Mouse (Mus musculus): Measurements from ENCODE around the gene Klhl21. TPM values are rescaled to one million over a fixed set of nuclear protein-coding genes. Genes with fewer than 3 reads are reported as not detected.

Klhl21 gene
- 4.4 and 7.1 TPM in 2 replicates for polyA plus RNA-seq (2012; ENCODE audit: insufficient read depth, low replicate concordance)

DNA sequence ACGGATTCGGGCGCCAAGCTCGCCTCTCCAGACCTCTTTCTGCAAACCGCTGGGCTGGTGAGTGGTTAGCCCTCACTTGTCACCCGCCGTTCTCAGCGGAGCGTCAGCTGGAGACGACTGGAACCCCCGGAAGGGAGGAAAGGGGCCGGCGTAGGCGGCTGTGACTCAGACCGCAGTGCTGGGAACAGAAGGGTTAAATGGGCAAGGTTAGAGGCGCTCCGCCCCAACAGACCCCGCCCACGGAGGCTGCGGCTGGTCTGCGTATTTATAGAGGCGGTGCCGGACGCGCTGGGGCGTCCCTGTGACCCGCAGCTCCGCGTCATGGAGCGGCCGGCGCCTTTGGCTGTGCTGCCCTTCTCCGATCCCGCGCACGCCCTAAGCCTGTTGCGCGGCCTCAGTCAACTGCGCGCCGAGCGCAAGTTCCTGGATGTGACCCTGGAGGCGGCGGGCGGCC lies at the start of gene Klhl21:
Gene Klhl21, plus strand, starts transcription at position 182 of the 454 bp plus-strand sequence.
- Histone ChIP-seq H3K4me3 (replicated peaks) (peak within 1 kb of the TSS; percentile 94), H3K36me3 (replicated peaks; ENCODE audit: low read length) (peaks cover 31% of the 10 kb centered on the region), H3K9me3 (no peaks in the 10 kb centered on the region), H3K4me1 (peaks cover 74% of the 10 kb centered on the region), H3K27me3 (replicated peaks) (peaks cover 3% of the 10 kb centered on the region)
- no peak for TF ChIP-seq GATA1 (IDR thresholded peaks at IDR 0.05; ENCODE audit: borderline replicate concordance, low read length)
- no peak for TF ChIP-seq FLI1 (IDR thresholded peaks at IDR 0.05; ENCODE audit: low read length)

GRCm38 (mm10) chr4:151959849-151960512 lies 48.6 kb upstream of the Klhl21 start:
- peaks cover 6% of the 10 kb centered on the region; the same call in 1 of the 2 replicates for H3K9me3 ChIP-seq
- H3K4me3 ChIP-seq (replicated peaks), result peak overlapping the region; percentile 81
- peaks cover 81% of the 10 kb centered on the region for H3K36me3 ChIP-seq (replicated peaks; ENCODE audit: low read length)
- H3K4me1 ChIP-seq, result peaks cover 78% of the 10 kb centered on the region
- TF ChIP-seq FLI1 (IDR thresholded peaks at IDR 0.05; ENCODE audit: low read length) (no peak), GATA1 (IDR thresholded peaks at IDR 0.05; ENCODE audit: borderline replicate concordance, low read length) (no peak)
- no peaks in the 10 kb centered on the region for H3K27me3 ChIP-seq (replicated peaks)

DNA sequence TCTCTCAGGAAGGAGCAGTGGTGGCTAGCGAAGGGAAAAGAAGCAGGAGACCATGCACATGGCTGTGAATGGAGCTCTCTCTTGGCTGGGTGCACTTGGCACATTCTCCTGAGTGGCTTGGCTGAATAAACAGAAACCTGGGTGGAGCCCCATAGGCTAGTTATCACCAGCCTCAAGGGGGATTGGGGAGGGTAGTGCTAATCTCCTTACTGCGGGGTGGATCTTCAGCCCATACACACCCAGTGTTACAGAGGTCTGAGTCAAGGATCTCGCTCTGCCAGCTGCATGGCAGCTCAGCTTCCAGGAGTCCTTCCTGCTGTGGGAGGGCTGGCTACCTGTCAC lies 48.1 kb upstream of the Klhl21 start:
- TF ChIP-seq FLI1 (IDR thresholded peaks at IDR 0.05; ENCODE audit: low read length) (no peak), GATA1 (IDR thresholded peaks at IDR 0.05; ENCODE audit: borderline replicate concordance, low read length) (no peak; the same call in 2 of the 3 replicates)
- Histone ChIP-seq H3K4me1 (peaks cover 78% of the 10 kb centered on the region), H3K4me3 (replicated peaks) (peak overlapping the region; percentile 81), H3K9me3 (peaks cover 6% of the 10 kb centered on the region; the same call in 1 of the 2 replicates), H3K27me3 (replicated peaks) (no peaks in the 10 kb centered on the region), H3K36me3 (replicated peaks; ENCODE audit: low read length) (peaks cover 83% of the 10 kb centered on the region)

- H3K4me1 ChIP-seq, result peaks cover 60% of the 10 kb centered on the region
- peak overlapping the region; percentile 9 for H3K4me3 ChIP-seq (replicated peaks)
Observed at GRCm38 (mm10) chr4:151962817-151963216, 45.8 kb upstream of the Klhl21 start.

GRCm38 (mm10) chr4:151968204-151968921 lies 40.2 kb upstream of the Klhl21 start:
- no peaks in the 10 kb centered on the region for H3K27me3 ChIP-seq (replicated peaks)
- H3K4me3 ChIP-seq (replicated peaks), result no peak overlapping the region
- peaks cover 6% of the 10 kb centered on the region; the same call in 1 of the 2 replicates for H3K9me3 ChIP-seq
- H3K4me1 ChIP-seq, result peaks cover 9% of the 10 kb centered on the region
- peaks cover 87% of the 10 kb centered on the region for H3K36me3 ChIP-seq (replicated peaks; ENCODE audit: low read length)
- TF ChIP-seq GATA1 (IDR thresholded peaks at IDR 0.05; ENCODE audit: borderline replicate concordance, low read length) (no peak), FLI1 (IDR thresholded peaks at IDR 0.05; ENCODE audit: low read length) (no peak)

More at GRCm38 (mm10) chr4:151962817-151963216, 45.8 kb upstream of the Klhl21 start:
- no peak for TF ChIP-seq GATA1 (IDR thresholded peaks at IDR 0.05; ENCODE audit: borderline replicate concordance, low read length)
- H3K36me3 ChIP-seq (replicated peaks; ENCODE audit: low read length), result peaks cover 80% of the 10 kb centered on the region
- peaks cover 6% of the 10 kb centered on the region; the same call in 1 of the 2 replicates for H3K9me3 ChIP-seq
- no peaks in the 10 kb centered on the region for H3K27me3 ChIP-seq (replicated peaks)

DNA sequence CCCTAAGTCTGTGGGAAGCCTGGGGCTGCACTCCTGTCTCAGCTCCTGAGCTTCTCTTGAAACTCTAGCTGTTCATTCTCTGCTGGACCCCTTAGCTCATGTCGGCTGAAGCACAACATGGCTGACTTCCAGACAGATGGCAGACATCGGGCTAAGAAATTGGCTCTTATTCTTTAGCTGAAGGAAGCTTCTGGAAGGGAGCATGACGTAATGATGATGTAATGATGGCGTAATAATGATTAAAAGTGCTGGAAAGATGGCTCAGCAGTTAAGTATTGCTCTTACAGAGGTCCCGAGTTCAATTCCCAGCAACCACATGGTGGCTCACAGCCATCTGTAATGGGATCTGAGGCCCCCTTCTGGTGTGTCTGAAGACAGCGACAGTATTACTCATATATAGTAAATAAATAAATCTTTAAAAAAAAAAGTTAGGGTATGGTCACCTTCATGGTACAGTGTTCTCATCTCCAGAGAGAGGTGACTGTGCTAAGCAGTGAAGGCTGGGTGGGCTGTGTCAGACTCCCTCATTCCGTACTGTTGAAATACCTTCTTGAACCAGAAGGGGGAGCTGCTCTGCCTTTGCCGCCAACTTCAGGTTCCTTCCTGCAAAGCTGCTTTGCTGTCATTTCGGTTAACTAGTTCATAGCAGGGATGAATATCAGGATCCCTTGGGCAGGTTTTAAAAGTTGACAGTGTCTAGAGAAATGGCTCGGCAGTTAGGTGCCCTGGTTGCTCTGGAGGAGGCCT lies 36.2 kb upstream of the Klhl21 start:
- no peak overlapping the region for H3K4me3 ChIP-seq (replicated peaks)
- peaks cover 5% of the 10 kb centered on the region for H3K4me1 ChIP-seq
- H3K9me3 ChIP-seq, result no peaks in the 10 kb centered on the region
- no peak for TF ChIP-seq GATA1 (IDR thresholded peaks at IDR 0.05; ENCODE audit: borderline replicate concordance, low read length)
- no peak for TF ChIP-seq FLI1 (IDR thresholded peaks at IDR 0.05; ENCODE audit: low read length)
- no peaks in the 10 kb centered on the region for H3K27me3 ChIP-seq (replicated peaks)
- peaks cover 91% of the 10 kb centered on the region for H3K36me3 ChIP-seq (replicated peaks; ENCODE audit: low read length)

DNA sequence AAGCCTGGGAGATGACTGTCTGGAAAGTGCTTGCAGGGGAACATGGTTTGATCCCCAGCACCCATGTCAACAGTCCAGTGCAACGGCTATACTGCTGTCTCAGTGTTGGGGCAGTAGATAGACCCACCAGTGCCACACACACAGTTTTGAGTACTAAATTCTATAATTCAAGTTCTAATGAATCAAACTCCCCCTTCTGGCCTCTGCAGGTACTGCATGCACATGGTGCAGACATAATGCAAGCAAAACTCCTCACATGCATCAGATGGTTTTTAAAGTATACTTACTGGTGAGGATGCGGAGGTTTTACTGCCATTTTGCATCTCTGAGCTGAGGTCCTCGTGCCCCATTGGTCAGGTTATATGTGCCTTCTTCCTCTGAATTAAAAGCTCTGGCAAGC lies 33.2 kb upstream of the Klhl21 start:
- Histone ChIP-seq H3K4me1 (peaks cover 14% of the 10 kb centered on the region), H3K9me3 (no peaks in the 10 kb centered on the region), H3K27me3 (replicated peaks) (no peaks in the 10 kb centered on the region), H3K36me3 (replicated peaks; ENCODE audit: low read length) (peaks cover 91% of the 10 kb centered on the region), H3K4me3 (replicated peaks) (no peak overlapping the region)
- TF ChIP-seq GATA1 (IDR thresholded peaks at IDR 0.05; ENCODE audit: borderline replicate concordance, low read length) (no peak), FLI1 (IDR thresholded peaks at IDR 0.05; ENCODE audit: low read length) (no peak)

GRCm38 (mm10) chr4:151977748-151978147 lies 30.9 kb upstream of the Klhl21 start:
- Histone ChIP-seq H3K27me3 (replicated peaks) (no peaks in the 10 kb centered on the region), H3K36me3 (replicated peaks; ENCODE audit: low read length) (peaks cover 94% of the 10 kb centered on the region), H3K4me1 (peaks cover 20% of the 10 kb centered on the region), H3K4me3 (replicated peaks) (peak overlapping the region; percentile 3), H3K9me3 (no peaks in the 10 kb centered on the region)
- no peak for TF ChIP-seq FLI1 (IDR thresholded peaks at IDR 0.05; ENCODE audit: low read length)
- TF ChIP-seq GATA1 (IDR thresholded peaks at IDR 0.05; ENCODE audit: borderline replicate concordance, low read length), result no peak

GRCm38 (mm10) chr4:151980699-151981098 lies 27.9 kb upstream of the Klhl21 start:
- Histone ChIP-seq H3K27me3 (replicated peaks) (no peaks in the 10 kb centered on the region), H3K4me3 (replicated peaks) (no peak overlapping the region), H3K36me3 (replicated peaks; ENCODE audit: low read length) (peaks cover 90% of the 10 kb centered on the region), H3K9me3 (no peaks in the 10 kb centered on the region), H3K4me1 (peaks cover 27% of the 10 kb centered on the region)
- TF ChIP-seq GATA1 (IDR thresholded peaks at IDR 0.05; ENCODE audit: borderline replicate concordance, low read length) (no peak), FLI1 (IDR thresholded peaks at IDR 0.05; ENCODE audit: low read length) (no peak)
